Mouse (Mus musculus) testis, adult 2 months (tissue): ENCODE data around the gene Mief2.

ENCODE experiments used
- CTCF ChIP-seq: fragments of 200-500 bp; IDR thresholded peaks from 2 replicates; pipeline ENCODE4 v1.5.1; 2012; ENCODE audit warnings: low read depth, mild to moderate bottlenecking, inconsistent platforms, low read length, moderate library complexity; ENCODE audit not compliant: control insufficient read depth, insufficient read depth, insufficient replicate concordance
- POLR2A ChIP-seq: fragments of 200-500 bp; IDR thresholded peaks from 2 replicates; pipeline ENCODE4 v1.6.1; 2012; ENCODE audit warnings: low read depth, mild to moderate bottlenecking, inconsistent platforms, low read length, moderate library complexity; ENCODE audit not compliant: control insufficient read depth

DNA sequence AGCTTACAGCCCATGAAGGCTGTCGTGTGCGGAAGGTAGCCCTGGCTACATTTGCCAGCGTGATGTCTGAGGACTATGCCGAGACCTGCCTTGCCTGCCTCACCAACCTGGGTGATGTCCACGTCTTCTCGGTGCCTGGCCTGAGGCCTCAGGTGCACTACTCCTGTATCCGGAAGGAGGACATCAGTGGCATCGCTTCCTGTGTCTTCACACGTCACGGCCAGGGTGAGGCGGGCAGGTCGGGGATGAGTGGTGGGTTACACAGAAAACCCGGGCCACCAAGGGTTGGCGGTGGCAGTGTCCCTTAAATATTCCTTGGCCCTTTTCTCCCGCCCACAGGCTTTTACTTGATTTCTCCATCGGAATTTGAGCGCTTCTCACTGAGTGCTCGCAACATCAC lies 16.2 kb upstream of the Mief2 start:
- TF ChIP-seq CTCF, result no peak
- no peak for TF ChIP-seq POLR2A
